Mouse (Mus musculus) hindbrain, embryonic 13.5 days (tissue): ENCODE results near the gene Psma5. TPM values are rescaled to one million over a fixed set of nuclear protein-coding genes. Genes with fewer than 3 reads are reported as not detected.

Experiments
- ATAC-seq: fragments of 200-750 bp; cut with Nextera tagmentation; 2 replicates; pipeline ENCODE4 v1.8.0; 2017; ENCODE audit warnings: moderate TSS enrichment; ENCODE audit not compliant: low FRiP score
- H3K27ac ChIP-seq: fragments of 300-500 bp; sonication (generic); 2 replicates; pipeline ENCODE4 v1.5.1; 2015; ENCODE audit warnings: inconsistent platforms, mild to moderate bottlenecking, moderate library complexity
- H3K27me3 ChIP-seq: fragments of 300-500 bp; sonication (generic); 2 replicates; pipeline ENCODE4 v1.6.1; 2015; ENCODE audit warnings: mild to moderate bottlenecking, inconsistent platforms
- H3K36me3 ChIP-seq: fragments of 300-500 bp; sonication (generic); 2 replicates; pipeline ENCODE4 v1.6.1; 2015; ENCODE audit warnings: mild to moderate bottlenecking, inconsistent platforms
- H3K4me1 ChIP-seq: fragments of 300-500 bp; sonication (generic); replicated peaks from 2 replicates; pipeline ENCODE4 v1.6.1; 2015; ENCODE audit warnings: inconsistent platforms
- H3K4me2 ChIP-seq: fragments of 300-500 bp; sonication (generic); 2 replicates; pipeline ENCODE4 v1.6.1; 2015; ENCODE audit warnings: inconsistent platforms, mild to moderate bottlenecking, moderate library complexity
- H3K4me3 ChIP-seq: fragments of 300-500 bp; sonication (generic); 2 replicates; pipeline ENCODE4 v1.5.1; 2015; ENCODE audit warnings: mild to moderate bottlenecking, inconsistent platforms
- H3K9ac ChIP-seq: fragments of 300-500 bp; sonication (generic); 2 replicates; pipeline ENCODE4 v1.6.1; 2015; ENCODE audit warnings: mild to moderate bottlenecking, inconsistent platforms
- H3K9me3 ChIP-seq: fragments of 300-500 bp; sonication (generic); 2 replicates; pipeline ENCODE4 v1.6.1; 2016; ENCODE audit warnings: inconsistent platforms
- WGBS: fragments of 180-500 bp; shearing (Covaris S2); methylation state at CpG from one replicate; pipeline ENCODE4 v1.1.7; 2015; 5-methylcytosine and 5-hydroxymethylcytosine counted together
- polyA plus RNA-seq: library from polyadenylated mRNA; unstranded; fragments of >200 nt; fragmentation: Nextera tagmentation; extraction: Ambion mirVana; gene quantifications from 2 replicates; pipeline ENCODE4 v1.2.1, GENCODE M21; 2015

Psma5 gene
- polyA plus RNA-seq, 1 experiment from 2014 or later = 239 TPM

GRCm38 (mm10) chr3:108283781-108284601 lies 27.3 kb downstream of the Psma5 start, which contains the start of gene Sort1:
TSS of gene Sort1 (plus strand) at chr3:108284082.
- peaks cover 55% of the 10 kb centered on the region for H3K4me1 ChIP-seq
- no peaks in the 10 kb centered on the region for H3K9me3 ChIP-seq
- peak within 1 kb of the TSS; percentile 98 for H3K9ac ChIP-seq
- peak within 1 kb of the TSS; percentile 76 for H3K4me2 ChIP-seq
- peaks cover 3% of the 10 kb centered on the region; the same call in 1 of the 2 replicates for H3K36me3 ChIP-seq
- peak within 1 kb of the TSS; percentile 96 for H3K4me3 ChIP-seq
- H3K27ac ChIP-seq = peak within 1 kb of the TSS; percentile 93
- H3K27me3 ChIP-seq = no peaks in the 10 kb centered on the region
- ATAC-seq = peak; percentile 98
- under 1% methylated on average over 69 of the region's 109 CpGs for WGBS

GRCm38 (mm10) chr3:108285078-108285711 lies 28.5 kb downstream of the Psma5 start:
- 55% methylated on average over 4 of the region's 4 CpGs for WGBS
- Histone ChIP-seq H3K36me3 (peaks cover 3% of the 10 kb centered on the region; the same call in 1 of the 2 replicates), H3K4me1 (peaks cover 65% of the 10 kb centered on the region), H3K9me3 (no peaks in the 10 kb centered on the region), H3K27ac (no peak overlapping the region), H3K4me2 (peak overlapping the region; percentile 76), H3K27me3 (no peaks in the 10 kb centered on the region), H3K4me3 (peak overlapping the region; percentile 96), H3K9ac (peak overlapping the region; percentile 98)
- ATAC-seq = no peak

GRCm38 (mm10) chr3:108286671-108287439 lies 30.1 kb downstream of the Psma5 start:
- 56% methylated on average over 14 of the region's 14 CpGs for whole genome bisulfite sequencing
- H3K27ac ChIP-seq = 0 out of 2 replicates have a peak overlapping the region, but pooled peaks have one; percentile 8
- 0 out of 2 replicates have a peak overlapping the region, but pooled peaks have one; percentile 6 for H3K4me3 ChIP-seq
- no peak for ATAC-seq
- peaks cover 80% of the 10 kb centered on the region for H3K4me1 ChIP-seq
- H3K27me3 ChIP-seq = no peaks in the 10 kb centered on the region
- no peaks in the 10 kb centered on the region for H3K36me3 ChIP-seq
- peak overlapping the region; percentile 98 for H3K9ac ChIP-seq
- H3K4me2 ChIP-seq = peak overlapping the region; percentile 76
- no peaks in the 10 kb centered on the region for H3K9me3 ChIP-seq

- WGBS = 11% methylated on average over 17 of the region's 17 CpGs
Measured at GRCm38 (mm10) chr3:108287811-108288805, 31.4 kb downstream of the Psma5 start.

GRCm38 (mm10) chr3:108289311-108290130 lies 32.8 kb downstream of the Psma5 start:
- Histone ChIP-seq H3K9ac (no peak overlapping the region), H3K4me1 (peaks cover 78% of the 10 kb centered on the region), H3K4me2 (no peak overlapping the region), H3K9me3 (no peaks in the 10 kb centered on the region), H3K27me3 (no peaks in the 10 kb centered on the region), H3K4me3 (no peak overlapping the region), H3K27ac (no peak overlapping the region), H3K36me3 (no peaks in the 10 kb centered on the region)
- WGBS = 85% methylated on average over 13 of the region's 13 CpGs
- ATAC-seq = no peak

More at GRCm38 (mm10) chr3:108287811-108288805, 31.4 kb downstream of the Psma5 start:
- Histone ChIP-seq H3K27ac (peak overlapping the region; percentile 83), H3K4me2 (peak overlapping the region; percentile 46), H3K36me3 (no peaks in the 10 kb centered on the region), H3K27me3 (no peaks in the 10 kb centered on the region), H3K9me3 (no peaks in the 10 kb centered on the region), H3K4me1 (peaks cover 76% of the 10 kb centered on the region), H3K9ac (peak overlapping the region; percentile 68), H3K4me3 (peak overlapping the region; percentile 6)
- no peak for ATAC-seq

GRCm38 (mm10) chr3:108291036-108291799 lies 34.5 kb downstream of the Psma5 start:
- Histone ChIP-seq H3K27ac (no peak overlapping the region), H3K9ac (no peak overlapping the region), H3K4me2 (no peak overlapping the region), H3K9me3 (no peaks in the 10 kb centered on the region), H3K4me3 (no peak overlapping the region), H3K36me3 (no peaks in the 10 kb centered on the region), H3K4me1 (peaks cover 78% of the 10 kb centered on the region), H3K27me3 (no peaks in the 10 kb centered on the region)
- ATAC-seq = no peak
- 65% methylated on average over 17 of the region's 17 CpGs for WGBS

- H3K36me3 ChIP-seq = no peaks in the 10 kb centered on the region
Measured at GRCm38 (mm10) chr3:108294398-108294797, 37.7 kb downstream of the Psma5 start.

GRCm38 (mm10) chr3:108295379-108296219 lies 38.9 kb downstream of the Psma5 start:
- ATAC-seq = peak; percentile 31; the same call in 1 of the 2 replicates
- Histone ChIP-seq H3K4me3 (peak overlapping the region; percentile 14; the same call in 1 of the 2 replicates), H3K27me3 (no peaks in the 10 kb centered on the region), H3K9me3 (no peaks in the 10 kb centered on the region), H3K9ac (peak overlapping the region; percentile 56), H3K27ac (peak overlapping the region; percentile 80), H3K4me2 (peak overlapping the region; percentile 41), H3K4me1 (peaks cover 61% of the 10 kb centered on the region), H3K36me3 (no peaks in the 10 kb centered on the region)
- 32% methylated on average over 14 of the region's 14 CpGs for WGBS

More at GRCm38 (mm10) chr3:108294398-108294797, 37.7 kb downstream of the Psma5 start:
- 57% methylated on average over 2 of the region's 2 CpGs for WGBS
- no peaks in the 10 kb centered on the region for H3K27me3 ChIP-seq
- H3K4me2 ChIP-seq = no peak overlapping the region
- no peaks in the 10 kb centered on the region for H3K9me3 ChIP-seq
- H3K27ac ChIP-seq = no peak overlapping the region
- no peak for ATAC-seq
- no peak overlapping the region for H3K4me3 ChIP-seq
- peaks cover 70% of the 10 kb centered on the region for H3K4me1 ChIP-seq
- no peak overlapping the region for H3K9ac ChIP-seq

- peak; percentile 81 for ATAC-seq
- peak overlapping the region; percentile 41 for H3K4me2 ChIP-seq
- H3K4me1 ChIP-seq = peaks cover 52% of the 10 kb centered on the region
- H3K27me3 ChIP-seq = no peaks in the 10 kb centered on the region
- H3K36me3 ChIP-seq = 0 out of 2 replicates have a peak, but pooled peaks cover under 1% of the 10 kb centered on the region
- H3K9me3 ChIP-seq = no peaks in the 10 kb centered on the region
- peak overlapping the region; percentile 80 for H3K27ac ChIP-seq
- peak overlapping the region; percentile 14; the same call in 1 of the 2 replicates for H3K4me3 ChIP-seq
- WGBS = 19% methylated on average over 14 of the region's 14 CpGs
- H3K9ac ChIP-seq = peak overlapping the region; percentile 55
Measured at GRCm38 (mm10) chr3:108296220-108297049, 39.7 kb downstream of the Psma5 start.
